Mouse (Mus musculus): ENCODE results near the gene Prkaa2.

DNA sequence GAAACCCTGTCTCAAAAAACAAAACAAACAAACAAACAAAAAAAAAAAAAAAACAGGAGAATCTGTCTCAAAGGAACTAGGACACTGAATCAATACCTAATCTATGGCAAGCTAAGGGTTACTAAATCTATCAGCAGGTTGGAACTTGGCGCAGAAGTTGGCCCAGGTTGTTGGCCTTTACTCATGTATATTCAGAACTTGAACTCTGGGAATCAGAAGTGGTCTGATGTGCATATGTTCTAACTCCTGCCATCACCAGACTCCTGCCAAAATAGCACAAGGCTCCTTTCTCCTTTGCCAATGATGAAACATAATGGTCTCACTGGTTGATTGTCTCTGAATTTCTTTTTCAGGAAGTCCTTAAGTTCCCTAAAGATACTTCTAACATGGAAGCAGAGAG, 15.7 kb downstream of the Prkaa2 start:
- TF ChIP-seq CTCF (IDR thresholded peaks at IDR 0.05; ENCODE audit: low read depth) (no peak), EP300 (IDR thresholded peaks at IDR 0.05; ENCODE audit: low read depth) (no peak)
